Mouse (Mus musculus) stomach, embryonic 15.5 days (tissue): ENCODE results near the gene Zfp575. TPM values are rescaled to one million over a fixed set of nuclear protein-coding genes. Genes with fewer than 3 reads are reported as not detected.
A peak's percentile ranks its signal among the peaks of the same experiment; 100 is the strongest.

Experiments used
- ATAC-seq: fragments of 200-750 bp; cut with Nextera tagmentation; 2 replicates; pipeline ENCODE4 v1.8.0; 2017; ENCODE audit warnings: low read depth, moderate number of reproducible peaks, moderate TSS enrichment; ENCODE audit not compliant: insufficient read depth, low FRiP score
- H3K27ac ChIP-seq: fragments of 300-500 bp; sonication (generic); 2 replicates; pipeline ENCODE4 v1.5.1; 2015; ENCODE audit warnings: mild to moderate bottlenecking, inconsistent platforms
- H3K27me3 ChIP-seq: fragments of 300-500 bp; sonication (generic); replicated peaks from 2 replicates; pipeline ENCODE4 v1.6.1; 2015; ENCODE audit warnings: inconsistent platforms
- H3K36me3 ChIP-seq: fragments of 300-500 bp; sonication (generic); 2 replicates; pipeline ENCODE4 v1.6.1; 2015; ENCODE audit warnings: inconsistent platforms
- H3K4me1 ChIP-seq: fragments of 300-500 bp; sonication (generic); 2 replicates; pipeline ENCODE4 v1.6.1; 2015; ENCODE audit warnings: inconsistent platforms
- H3K4me2 ChIP-seq: fragments of 300-500 bp; sonication (generic); 2 replicates; pipeline ENCODE4 v1.6.1; 2015; ENCODE audit warnings: mild to moderate bottlenecking, inconsistent platforms
- H3K4me3 ChIP-seq: fragments of 300-500 bp; sonication (generic); replicated peaks from 2 replicates; pipeline ENCODE4 v1.5.1; 2015; ENCODE audit warnings: inconsistent platforms
- H3K9ac ChIP-seq: fragments of 300-500 bp; sonication (generic); 2 replicates; pipeline ENCODE4 v1.6.1; 2015; ENCODE audit warnings: inconsistent platforms
- H3K9me3 ChIP-seq: fragments of 300-500 bp; sonication (generic); 2 replicates; pipeline ENCODE4 v1.6.1; 2016; ENCODE audit warnings: inconsistent platforms
- WGBS: fragments of 180-500 bp; shearing (Covaris S2); methylation state at CpG from one replicate; pipeline ENCODE4 v1.1.7; 2015; 5-methylcytosine and 5-hydroxymethylcytosine counted together
- polyA plus RNA-seq: library from polyadenylated mRNA; unstranded; fragments of >200 nt; fragmentation: Nextera tagmentation; extraction: Ambion mirVana; gene quantifications from 2 replicates; pipeline ENCODE4 v1.2.1, GENCODE M21; 2015

Gene Zfp575
- polyA plus RNA-seq, 1 experiment from 2014 or later, result 5.0 TPM

DNA sequence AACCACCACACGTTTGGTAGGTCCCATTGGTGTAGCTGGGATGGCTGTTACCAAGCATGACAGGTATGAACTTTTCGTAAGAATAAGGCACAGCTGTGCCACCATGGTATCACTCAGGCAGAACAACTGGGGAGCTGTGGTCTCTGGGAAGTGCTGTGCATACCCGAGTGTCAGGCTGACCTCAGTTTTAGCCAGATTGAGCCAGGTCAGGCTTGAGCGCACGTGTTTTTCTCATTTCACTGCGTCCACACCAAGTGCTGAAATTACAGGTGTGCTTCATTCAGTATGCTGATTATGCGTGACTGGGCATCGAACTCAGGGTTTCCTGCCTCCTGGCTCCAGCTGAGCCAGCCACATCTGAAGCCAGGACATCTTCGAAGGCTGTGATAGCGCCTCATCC, 31.7 kb downstream of the Zfp575 start:
- no peaks in the 10 kb centered on the region for H3K27me3 ChIP-seq

DNA sequence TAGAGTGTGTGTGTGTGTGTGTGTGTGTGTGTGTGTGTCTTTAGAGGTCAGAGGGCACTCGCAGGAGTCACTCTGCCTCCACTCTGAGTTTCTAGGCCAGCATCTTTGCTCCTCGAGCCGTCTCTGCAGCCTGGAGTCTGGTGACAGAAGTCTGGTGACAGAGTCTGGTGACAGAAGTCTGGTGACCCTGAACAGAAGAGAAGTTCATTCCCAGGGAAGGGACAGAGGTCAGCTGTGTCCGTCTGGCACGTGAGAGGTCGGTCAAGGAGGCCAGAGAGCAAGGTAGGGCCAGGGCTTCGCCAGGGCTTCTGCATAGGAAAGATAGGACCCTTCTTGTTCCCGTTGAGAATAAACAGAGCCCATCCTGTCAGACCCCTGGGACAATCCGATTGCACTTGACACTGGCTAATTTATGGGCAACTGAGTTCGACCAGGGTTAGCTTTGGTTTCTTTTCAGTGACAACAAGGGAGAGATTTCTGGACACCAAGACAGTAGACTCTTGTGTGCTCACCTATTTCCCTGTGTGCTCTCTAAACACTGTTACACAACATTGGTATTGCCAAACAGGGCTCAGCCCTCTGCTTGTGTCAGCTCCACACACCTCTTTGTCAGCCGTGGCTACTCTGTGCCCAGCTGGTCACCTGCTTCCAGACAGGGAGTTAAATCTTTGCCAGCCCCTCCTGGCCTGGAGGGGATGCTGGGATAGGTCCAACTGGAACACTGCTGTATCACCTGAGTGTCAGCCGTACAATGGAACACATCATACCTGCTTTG, 35.3 kb downstream of the Zfp575 start:
- H3K27me3 ChIP-seq, result no peaks in the 10 kb centered on the region
- 84% methylated on average over 12 of the region's 12 CpGs for WGBS
- no peaks in the 10 kb centered on the region for H3K9me3 ChIP-seq
- H3K4me2 ChIP-seq, result no peak overlapping the region
- no peak overlapping the region for H3K9ac ChIP-seq
- ATAC-seq, result no peak
- H3K4me1 ChIP-seq, result peaks cover 6% of the 10 kb centered on the region
- H3K36me3 ChIP-seq, result peaks cover 27% of the 10 kb centered on the region
- H3K27ac ChIP-seq, result no peak overlapping the region
- no peak overlapping the region for H3K4me3 ChIP-seq

More for the DNA sequence above, 31.7 kb downstream of the Zfp575 start:
- no peak overlapping the region for H3K27ac ChIP-seq
- H3K4me3 ChIP-seq, result no peak overlapping the region
- 92% methylated on average over 10 of the region's 10 CpGs for WGBS
- no peaks in the 10 kb centered on the region for H3K9me3 ChIP-seq
- no peaks in the 10 kb centered on the region for H3K4me1 ChIP-seq
- no peak for ATAC-seq
- H3K36me3 ChIP-seq, result peaks cover 29% of the 10 kb centered on the region
- H3K9ac ChIP-seq, result no peak overlapping the region
- no peak overlapping the region for H3K4me2 ChIP-seq

DNA sequence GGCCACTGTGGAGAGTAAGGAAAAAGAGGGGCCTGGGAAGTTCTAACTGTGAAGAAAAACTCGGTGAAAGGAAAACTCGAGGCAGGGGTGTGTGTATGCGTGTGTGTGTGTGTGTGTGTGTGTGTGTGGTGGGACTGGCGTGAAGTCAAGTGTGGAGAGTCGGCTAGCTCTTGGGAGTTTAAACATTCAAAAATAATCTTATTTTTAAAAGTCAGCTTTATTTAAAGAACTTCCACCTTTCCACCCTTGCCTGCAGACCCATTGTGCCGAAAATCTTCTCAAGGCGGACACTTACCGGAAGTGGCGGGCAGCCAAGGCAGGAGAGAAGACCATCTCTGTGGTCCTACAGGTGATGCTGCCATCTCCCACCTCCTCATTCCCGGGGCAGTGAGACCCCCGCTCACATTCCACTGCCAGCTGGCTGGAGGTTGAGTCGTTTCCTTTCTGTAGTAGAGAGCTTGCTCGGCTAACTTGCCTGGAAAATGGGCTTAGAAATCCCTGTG, 39.9 kb downstream of the Zfp575 start:
- H3K27me3 ChIP-seq, result no peaks in the 10 kb centered on the region
- 19% methylated on average over 13 of the region's 13 CpGs for WGBS
- H3K27ac ChIP-seq, result peak overlapping the region; percentile 72
- peaks cover 8% of the 10 kb centered on the region; the same call in 1 of the 2 replicates for H3K36me3 ChIP-seq
- H3K4me2 ChIP-seq, result peak overlapping the region; percentile 72
- H3K9ac ChIP-seq, result peak overlapping the region; percentile 83
- no peaks in the 10 kb centered on the region for H3K9me3 ChIP-seq
- H3K4me3 ChIP-seq, result peak overlapping the region; percentile 90
- ATAC-seq, result no peak
- H3K4me1 ChIP-seq, result peaks cover 10% of the 10 kb centered on the region

DNA sequence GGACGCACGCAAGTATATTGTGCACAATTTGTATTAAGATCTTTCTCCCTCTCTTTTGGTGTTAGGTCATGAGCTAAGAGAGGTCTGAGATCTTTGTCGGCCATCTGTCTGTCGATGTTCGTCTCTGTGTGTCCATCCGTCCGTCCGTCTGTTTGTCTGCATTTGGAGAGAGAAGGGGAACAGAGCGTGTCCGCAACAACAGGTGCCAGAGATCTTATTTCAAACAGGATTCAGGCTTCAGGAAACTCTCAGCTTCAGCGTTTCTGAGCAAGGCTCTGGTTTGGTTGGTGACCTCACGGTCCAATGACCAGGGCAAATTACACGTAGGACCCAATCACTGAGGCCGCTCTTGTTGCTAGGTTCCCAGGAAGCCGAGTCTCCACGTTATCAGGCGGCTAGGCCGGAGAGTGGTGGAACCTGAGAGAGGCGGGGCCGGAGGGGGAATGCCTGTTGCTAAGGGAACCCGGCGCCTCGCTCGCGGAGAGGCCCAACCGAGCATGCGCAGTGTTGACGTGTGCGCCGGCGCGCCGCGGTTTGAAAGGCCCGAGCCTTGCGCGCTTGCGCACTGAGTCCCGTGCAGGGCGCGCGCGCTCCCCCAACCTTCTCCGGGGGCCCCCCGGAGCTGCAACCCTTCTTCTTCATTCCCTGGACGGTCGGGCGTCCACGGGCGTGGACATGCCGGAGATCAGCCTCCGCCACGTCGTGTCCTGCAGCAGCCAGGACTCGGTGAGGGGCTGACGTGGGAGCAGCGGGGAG, 40.6 kb downstream of the Zfp575 start:
- under 1% methylated on average over 57 of the region's 57 CpGs for WGBS
- peak overlapping the region; percentile 90 for H3K4me3 ChIP-seq
- peaks cover 10% of the 10 kb centered on the region for H3K4me1 ChIP-seq
- H3K27me3 ChIP-seq, result no peaks in the 10 kb centered on the region
- H3K9me3 ChIP-seq, result no peaks in the 10 kb centered on the region
- ATAC-seq, result peak; percentile 99
- H3K27ac ChIP-seq, result peak overlapping the region; percentile 83
- peak overlapping the region; percentile 83 for H3K9ac ChIP-seq
- H3K36me3 ChIP-seq, result peaks cover 8% of the 10 kb centered on the region; the same call in 1 of the 2 replicates
- H3K4me2 ChIP-seq, result peak overlapping the region; percentile 72

DNA sequence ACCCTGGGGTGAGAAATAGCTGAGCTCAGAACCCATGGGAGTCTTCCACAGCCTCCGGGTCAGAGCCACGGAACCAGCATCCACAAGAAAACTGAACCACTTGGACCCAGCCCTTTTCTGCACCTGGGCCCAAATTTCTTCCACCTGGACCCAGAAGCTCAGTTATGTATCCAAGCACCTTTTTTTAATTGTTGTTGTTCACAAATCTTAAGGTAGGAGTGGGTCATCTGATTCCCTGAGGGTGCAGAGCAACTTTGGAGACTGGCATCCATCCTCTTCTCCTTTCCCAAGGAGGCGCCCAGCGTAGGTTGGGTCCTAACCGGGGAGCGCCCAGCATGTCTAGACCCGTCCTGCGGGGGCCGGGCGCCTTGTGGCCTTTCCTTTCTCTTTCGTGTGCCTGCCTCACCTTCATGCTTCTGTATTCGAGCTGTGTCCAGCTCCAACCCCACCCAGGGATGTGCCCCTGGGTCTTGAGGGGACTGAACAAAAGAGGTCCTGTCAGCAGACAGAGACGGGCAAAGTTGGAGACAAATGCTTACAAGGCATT, 41.3 kb downstream of the Zfp575 start, which contains the start of the genes Pinlyp and Xrcc1:
Pinlyp (minus strand) TSS at position 51 of the 547 bp plus-strand sequence.
Xrcc1 (plus strand) TSS at position 222 of the 547 bp plus-strand sequence.
- no peak for ATAC-seq
- Histone ChIP-seq H3K9ac (peak within 1 kb of the TSS; percentile 83), H3K4me1 (peaks cover 10% of the 10 kb centered on the region), H3K27ac (peak within 1 kb of the TSS; percentile 83), H3K4me3 (peak within 1 kb of the TSS; percentile 90), H3K27me3 (no peaks in the 10 kb centered on the region), H3K9me3 (no peaks in the 10 kb centered on the region), H3K4me2 (peak within 1 kb of the TSS; percentile 72), H3K36me3 (peaks cover 8% of the 10 kb centered on the region; the same call in 1 of the 2 replicates)
- 29% methylated on average over 13 of the region's 13 CpGs for WGBS

DNA sequence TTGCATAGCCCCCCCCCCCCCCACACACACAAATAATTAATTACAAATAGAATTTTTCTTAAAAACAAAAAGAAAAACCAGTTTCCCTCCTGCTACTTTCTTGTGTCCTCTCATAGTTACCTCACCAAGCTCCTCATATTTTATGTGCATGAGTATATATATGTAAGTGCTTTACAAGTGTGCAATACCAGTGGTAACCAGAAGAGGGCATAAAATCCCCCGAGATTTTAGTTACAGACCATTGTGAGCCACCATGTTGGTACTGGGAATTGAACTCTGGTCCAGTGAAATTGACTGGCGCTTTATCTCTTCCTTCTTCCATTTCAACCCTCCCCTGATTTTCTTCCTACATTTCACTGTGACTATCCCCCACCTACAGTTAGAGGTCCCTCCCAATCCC, 42.9 kb downstream of the Zfp575 start:
- no peak overlapping the region for H3K4me3 ChIP-seq
- WGBS, result 78% methylated on average over 2 of the region's 2 CpGs
- no peak for ATAC-seq
- H3K9me3 ChIP-seq, result no peaks in the 10 kb centered on the region
- H3K27me3 ChIP-seq, result no peaks in the 10 kb centered on the region
- no peak overlapping the region for H3K9ac ChIP-seq
- peaks cover 2% of the 10 kb centered on the region; the same call in 1 of the 2 replicates for H3K36me3 ChIP-seq
- no peak overlapping the region for H3K27ac ChIP-seq
- H3K4me2 ChIP-seq, result no peak overlapping the region
- H3K4me1 ChIP-seq, result peaks cover 10% of the 10 kb centered on the region

DNA sequence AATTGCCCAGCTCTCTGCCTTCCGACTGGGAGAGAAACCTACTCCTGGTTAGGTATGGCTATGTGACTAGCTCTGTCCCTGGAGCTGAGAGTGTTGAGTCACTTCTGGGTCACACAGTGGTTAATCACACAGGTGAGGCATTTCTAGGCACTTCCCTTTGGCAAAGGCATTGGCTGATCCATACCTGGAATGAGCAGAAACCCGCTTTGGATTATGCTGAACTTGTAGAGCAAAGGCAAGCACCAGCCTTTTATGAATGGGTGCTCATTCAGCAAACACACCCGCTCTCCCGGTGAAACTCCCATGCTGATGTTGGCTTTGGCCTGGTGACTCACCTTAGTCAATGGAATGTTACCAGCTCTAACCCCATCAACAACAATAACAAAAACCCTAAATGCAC, 47.8 kb downstream of the Zfp575 start:
- 80% methylated on average over 4 of the region's 4 CpGs for WGBS
- Histone ChIP-seq H3K4me3 (no peak overlapping the region), H3K27ac (peak overlapping the region; percentile 31; the same call in 1 of the 2 replicates), H3K36me3 (0 out of 2 replicates have a peak, but pooled peaks cover 6% of the 10 kb centered on the region), H3K4me2 (no peak overlapping the region), H3K4me1 (no peaks in the 10 kb centered on the region), H3K9ac (no peak overlapping the region), H3K27me3 (no peaks in the 10 kb centered on the region), H3K9me3 (no peaks in the 10 kb centered on the region)
- 0 out of 2 replicates have a peak, but pooled peaks have one; percentile 32 for ATAC-seq

DNA sequence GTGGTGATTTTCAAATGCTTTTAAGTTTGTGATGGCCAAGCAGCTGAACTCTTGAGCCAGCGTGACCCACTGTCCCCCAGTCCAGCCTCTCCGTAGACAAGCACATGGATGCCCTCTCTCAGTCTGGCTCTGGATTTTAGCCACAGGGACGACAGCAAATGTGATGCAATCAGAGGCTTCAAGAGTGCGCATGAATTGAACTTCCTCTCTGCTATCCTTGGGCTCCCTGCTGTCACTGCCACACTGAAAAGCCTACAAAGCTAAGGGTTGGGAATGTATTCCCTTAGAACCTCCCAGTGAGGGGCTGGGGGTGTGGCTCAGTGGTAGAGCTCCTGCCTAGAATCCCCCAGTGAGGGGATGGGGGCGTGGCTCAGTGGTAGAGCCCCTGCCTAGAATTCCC, 48.7 kb downstream of the Zfp575 start:
- no peak overlapping the region for H3K27ac ChIP-seq
- H3K9ac ChIP-seq, result no peak overlapping the region
- no peak for ATAC-seq
- no peaks in the 10 kb centered on the region for H3K27me3 ChIP-seq
- 0 out of 2 replicates have a peak, but pooled peaks cover 4% of the 10 kb centered on the region for H3K4me1 ChIP-seq
- 72% methylated on average over 5 of the region's 5 CpGs for WGBS
- H3K4me2 ChIP-seq, result no peak overlapping the region
- H3K4me3 ChIP-seq, result no peak overlapping the region
- H3K36me3 ChIP-seq, result peaks cover 10% of the 10 kb centered on the region
- H3K9me3 ChIP-seq, result no peaks in the 10 kb centered on the region

DNA sequence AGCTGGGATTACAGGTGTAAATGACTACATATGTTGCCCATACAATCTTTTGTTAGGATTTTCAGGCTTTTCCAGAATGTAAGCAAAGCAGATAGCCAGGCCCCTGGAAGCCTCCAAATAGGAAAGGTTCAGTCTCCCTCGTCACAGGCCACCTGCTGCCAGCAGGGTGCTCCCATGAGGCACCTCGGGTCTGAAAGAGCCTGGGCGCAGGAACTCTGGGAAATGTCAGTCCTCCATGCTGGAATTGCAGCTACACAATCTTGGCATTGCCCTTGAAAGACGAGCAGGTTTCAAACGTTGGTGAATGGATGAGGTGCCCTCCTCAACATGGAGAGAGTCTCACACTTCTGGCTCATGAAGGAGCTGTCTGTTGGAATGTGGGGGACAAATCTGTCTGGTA, 49.3 kb downstream of the Zfp575 start:
- Histone ChIP-seq H3K4me1 (0 out of 2 replicates have a peak, but pooled peaks cover 6% of the 10 kb centered on the region), H3K27ac (no peak overlapping the region), H3K9me3 (no peaks in the 10 kb centered on the region), H3K9ac (no peak overlapping the region), H3K4me3 (no peak overlapping the region), H3K36me3 (peaks cover 15% of the 10 kb centered on the region), H3K27me3 (no peaks in the 10 kb centered on the region), H3K4me2 (no peak overlapping the region)
- ATAC-seq, result no peak
- 30% methylated on average over 5 of the region's 5 CpGs for WGBS

DNA sequence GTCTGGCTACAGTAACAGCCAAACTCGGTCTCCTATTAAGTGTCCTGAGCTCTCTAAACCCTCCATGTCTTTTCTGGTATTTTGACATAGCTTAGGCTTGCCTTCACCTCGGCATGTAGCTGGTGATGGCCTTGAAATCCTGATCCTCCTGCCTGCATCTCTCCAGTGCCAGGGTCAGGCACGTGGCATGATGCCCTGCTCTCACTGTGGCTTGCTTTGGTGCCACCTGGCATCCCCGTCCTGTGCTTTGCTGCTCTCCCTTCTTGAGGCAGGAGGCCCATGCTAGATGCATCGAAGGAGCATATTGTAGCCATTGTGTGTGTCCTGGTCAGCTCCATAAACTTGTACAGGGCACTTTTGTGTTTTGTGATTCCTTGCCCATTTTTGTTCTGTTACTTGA, 49.9 kb downstream of the Zfp575 start:
- WGBS, result 71% methylated on average over 5 of the region's 5 CpGs

DNA sequence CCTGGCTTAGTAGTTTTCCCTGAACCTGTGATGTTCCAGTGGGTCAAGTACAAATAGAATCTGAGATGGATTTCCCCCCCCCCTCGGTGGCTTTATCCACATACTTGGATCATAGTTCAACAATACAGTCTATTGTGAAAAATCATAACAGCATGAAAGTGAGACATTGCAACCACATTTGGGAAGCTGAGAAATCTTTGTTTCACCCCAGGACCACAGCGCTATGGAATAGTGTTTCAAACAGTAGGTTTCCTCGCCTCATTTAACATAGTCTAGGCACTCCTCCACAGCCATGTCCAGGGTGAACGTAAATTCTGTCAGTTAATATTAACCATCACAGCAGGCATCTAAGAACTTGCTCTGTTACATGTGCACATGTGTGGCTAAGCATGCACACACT, 50.4 kb downstream of the Zfp575 start:
- ATAC-seq, result no peak
- no peak overlapping the region for H3K4me2 ChIP-seq
- H3K27ac ChIP-seq, result no peak overlapping the region
- no peaks in the 10 kb centered on the region for H3K27me3 ChIP-seq
- no peak overlapping the region for H3K9ac ChIP-seq
- H3K36me3 ChIP-seq, result peaks cover 18% of the 10 kb centered on the region
- 79% methylated on average over 4 of the region's 4 CpGs for WGBS
- H3K9me3 ChIP-seq, result no peaks in the 10 kb centered on the region
- H3K4me1 ChIP-seq, result peaks cover 12% of the 10 kb centered on the region
- no peak overlapping the region for H3K4me3 ChIP-seq

More for the DNA sequence above, 49.9 kb downstream of the Zfp575 start:
- Histone ChIP-seq H3K36me3 (peaks cover 18% of the 10 kb centered on the region), H3K27me3 (no peaks in the 10 kb centered on the region), H3K27ac (no peak overlapping the region), H3K4me2 (no peak overlapping the region), H3K4me3 (no peak overlapping the region), H3K9me3 (no peaks in the 10 kb centered on the region), H3K9ac (no peak overlapping the region), H3K4me1 (peaks cover 7% of the 10 kb centered on the region; the same call in 1 of the 2 replicates)
- no peak for ATAC-seq
